Mouse (Mus musculus) ES-CJ7 (cell line): ENCODE results near the gene Epb41.

Experiments used
- DNase-seq: peaks from one replicate; pipeline ENCODE4 v3.0.0; 2011; ENCODE audit warnings: low read depth, low spot score

Gene Epb41

GRCm38 (mm10) chr4:131898503-131899179 lies 176.5 kb downstream of the Epb41 start:
- DNase-seq, result no peak

- no peak for DNase-seq
Observed at GRCm38 (mm10) chr4:131897787-131898186, 177.3 kb downstream of the Epb41 start.

DNA sequence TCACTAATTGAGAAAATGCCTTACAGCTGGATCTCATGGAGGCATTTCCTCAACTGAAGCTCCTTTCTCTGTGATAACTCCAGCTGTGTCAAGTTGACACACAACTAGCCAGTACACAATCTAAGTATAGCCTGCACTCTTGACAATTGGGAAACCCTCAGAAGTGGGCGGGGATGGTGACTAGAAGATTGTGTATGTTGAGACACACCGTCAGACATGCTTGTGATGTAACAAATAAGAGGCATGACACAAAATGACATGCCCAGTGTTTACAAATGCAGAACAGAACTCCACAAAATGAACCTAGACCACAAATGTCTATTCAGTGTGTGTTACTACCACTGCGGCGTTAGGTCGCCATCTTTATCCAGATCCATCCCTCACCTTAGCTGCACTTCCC lies 178.0 kb downstream of the Epb41 start:
- no peak for DNase-seq

DNA sequence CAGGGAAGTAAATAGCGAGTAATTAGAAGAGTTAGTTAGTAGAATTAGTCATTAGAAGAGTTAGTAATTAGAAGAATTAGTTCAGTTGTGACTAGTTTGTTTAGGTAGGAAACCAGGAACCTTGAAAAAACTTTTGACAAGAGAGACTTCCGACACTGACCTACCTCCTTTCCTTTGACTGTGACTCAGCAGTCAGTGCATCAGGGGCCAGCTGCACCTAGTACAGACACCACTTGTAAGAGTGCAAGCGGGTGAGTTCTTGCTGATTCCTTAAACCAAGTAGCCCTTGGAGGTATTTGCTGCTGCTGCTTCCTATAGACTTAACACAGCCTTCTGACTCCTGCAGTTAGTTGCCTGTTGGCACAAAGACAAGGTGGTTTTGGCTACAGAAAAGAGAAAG lies 184.4 kb downstream of the Epb41 start:
- no peak for DNase-seq

DNA sequence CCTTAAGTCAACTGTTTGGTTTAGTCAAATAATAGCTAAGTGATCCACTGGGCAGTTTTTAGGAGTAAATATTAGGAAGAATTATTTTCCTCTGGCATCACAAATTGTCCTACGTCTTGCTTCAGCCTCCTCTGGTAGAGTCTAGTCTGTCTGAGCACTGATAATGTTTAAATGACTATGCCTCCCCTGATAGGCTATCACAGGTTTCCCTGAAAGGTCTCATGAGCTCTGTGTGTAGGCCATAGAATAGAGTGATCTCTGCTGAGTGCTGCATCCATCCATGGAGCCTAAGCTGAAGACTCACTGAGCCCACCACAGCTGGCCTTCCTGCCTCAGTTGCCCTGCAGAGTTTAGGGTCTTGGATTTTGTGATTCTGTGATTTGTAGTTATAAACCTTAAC lies 186.6 kb downstream of the Epb41 start:
- no peak for DNase-seq

- no peak for DNase-seq
Observed at GRCm38 (mm10) chr4:131885376-131885775, 189.7 kb downstream of the Epb41 start.

DNA sequence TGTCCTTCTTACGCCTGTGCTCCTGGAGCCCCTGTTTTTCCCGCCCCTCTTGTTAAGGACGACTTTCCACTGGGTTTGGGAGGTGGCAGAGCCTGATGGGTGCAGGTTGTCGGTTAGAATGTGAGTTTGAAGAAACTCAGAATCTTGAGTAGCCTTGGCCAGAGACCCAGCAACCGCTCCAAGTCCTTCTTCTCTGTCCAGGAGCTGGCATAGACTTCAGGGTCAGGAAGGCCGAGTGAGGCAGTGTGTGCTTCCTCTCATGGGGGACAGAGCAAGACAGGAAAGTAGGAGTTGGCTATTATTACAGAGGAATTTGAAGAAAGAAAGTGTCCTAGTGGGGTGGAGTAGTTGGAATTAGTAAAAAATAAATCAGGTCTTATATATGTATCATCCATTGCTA lies 191.6 kb downstream of the Epb41 start:
- no peak for DNase-seq

DNA sequence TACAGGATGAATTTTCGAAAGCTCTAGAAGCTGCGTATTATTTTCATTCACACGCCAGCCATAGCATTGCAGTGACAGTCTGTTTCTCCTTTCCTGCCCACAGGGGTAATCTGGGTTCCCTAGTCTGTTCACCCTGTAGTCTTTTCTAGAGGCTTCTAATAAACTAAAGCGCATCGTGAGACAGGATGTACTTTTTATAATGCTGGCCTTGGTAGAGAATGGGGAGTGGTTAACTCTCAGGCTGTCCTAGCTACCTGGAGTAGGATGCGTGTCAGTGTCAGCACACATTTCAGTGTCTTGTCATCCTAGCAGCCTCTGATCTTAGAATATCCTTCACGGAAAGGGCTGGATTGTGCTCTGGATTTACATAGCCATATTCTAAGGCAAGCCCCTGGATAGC lies 193.8 kb downstream of the Epb41 start:
- DNase-seq, result no peak

- DNase-seq, result no peak
Observed at GRCm38 (mm10) chr4:131879692-131880091, 195.4 kb downstream of the Epb41 start.

GRCm38 (mm10) chr4:131876836-131877235 lies 198.3 kb downstream of the Epb41 start:
- no peak for DNase-seq

DNA sequence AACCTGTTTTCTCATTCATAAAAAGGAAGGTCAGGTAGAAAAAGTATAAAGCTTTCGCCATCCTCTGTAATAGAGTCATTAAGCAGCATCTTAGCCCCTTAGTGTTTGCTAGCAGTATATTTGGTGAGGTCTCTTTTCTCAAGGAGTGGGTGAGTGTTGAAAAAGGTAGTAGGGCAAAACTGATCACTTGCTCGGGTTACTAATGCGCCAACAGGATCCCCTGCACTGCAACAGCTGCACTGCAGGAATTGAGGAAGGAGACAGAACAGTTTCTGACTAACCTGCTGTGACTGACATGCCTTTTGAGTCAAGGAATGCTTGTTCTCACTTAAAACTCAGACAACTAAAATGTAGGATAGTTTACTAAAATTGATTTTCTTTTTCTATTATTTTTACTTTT lies 199.9 kb downstream of the Epb41 start:
- no peak for DNase-seq

DNA sequence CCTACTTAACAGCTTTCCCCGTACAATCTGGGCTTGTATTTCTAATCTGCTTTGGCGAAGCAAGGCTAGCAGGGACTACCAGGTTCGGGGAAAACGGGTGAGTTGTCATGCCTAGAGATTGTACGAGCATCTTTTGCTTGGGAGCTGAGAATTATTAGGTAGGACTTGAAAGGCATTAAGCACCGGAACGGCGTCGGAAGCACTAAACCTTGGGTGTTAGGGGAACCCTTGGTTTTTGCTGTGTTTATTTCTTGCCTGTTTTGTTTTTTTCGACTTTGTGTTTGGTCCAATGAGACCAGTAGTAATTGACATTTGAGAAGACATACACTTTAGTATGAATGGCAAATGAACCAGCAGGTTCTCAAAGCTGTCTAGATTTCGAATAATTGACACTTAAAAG lies 200.6 kb downstream of the Epb41 start:
- DNase-seq, result no peak

DNA sequence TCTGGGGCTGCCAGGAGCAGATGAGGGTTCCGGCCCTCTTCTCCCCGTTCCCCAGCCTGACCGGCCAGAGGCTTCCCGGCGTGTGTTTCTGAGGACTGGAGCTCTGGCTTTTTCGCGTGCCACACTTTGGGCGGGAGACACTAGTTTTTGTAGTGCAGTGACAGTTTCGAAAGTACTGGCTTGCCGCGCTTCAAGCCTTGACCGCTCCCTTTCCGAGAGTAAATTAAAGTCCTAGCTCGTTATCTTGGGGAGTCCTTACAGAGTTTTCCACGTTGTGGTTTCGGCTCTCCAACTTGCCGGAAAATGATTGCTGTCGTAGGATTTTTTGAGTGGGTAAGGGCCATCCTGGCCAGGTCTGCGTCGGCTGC lies 201.0 kb downstream of the Epb41 start:
- no peak for DNase-seq
